Mouse (Mus musculus) left cerebral cortex, adult 8-10 months (tissue): ENCODE results near the gene Tm9sf2. TPM values are rescaled to one million over a fixed set of nuclear protein-coding genes. Genes with fewer than 3 reads are reported as not detected.
"Not testable (repeated sequence)": the region's sequence is repeated elsewhere in the genome, so short reads cannot be mapped to it uniquely, and the experiment has no call there.

Experiments
- DNase-seq, 2 experiments: peaks; one replicate each; pipeline ENCODE4 v3.0.0; 2022; ENCODE audit warnings: low spot score in 2 of 2
- total RNA-seq, 4 experiments: library from RNA; stranded (reverse); gene quantifications; 2 replicates each; pipeline ENCODE4 v1.2.4; 2022

Tm9sf2 gene
- total RNA-seq, 4 experiments from 2014 or later, result 104 to 118 (median 107) TPM

DNA sequence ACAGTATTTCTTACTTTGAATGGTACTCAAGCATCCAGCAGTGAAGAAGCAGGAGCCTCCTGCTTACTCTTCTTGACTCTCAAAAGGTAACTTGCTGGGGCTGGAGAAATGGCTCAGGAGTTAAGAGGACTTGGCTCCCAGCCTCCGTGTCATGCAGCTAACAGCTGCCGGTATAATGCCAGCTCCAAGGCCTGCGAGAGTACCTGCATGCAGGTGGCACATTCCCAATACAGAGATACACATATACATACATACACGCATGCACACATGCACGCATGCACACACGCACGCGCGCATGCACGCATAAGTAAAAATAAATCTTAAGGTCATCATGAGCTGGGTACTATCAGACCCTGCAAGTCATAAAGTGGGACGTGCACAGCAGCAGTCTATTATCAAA is 10.5 kb upstream of the Tm9sf2 start:
- DNase-seq, result no peak

DNA sequence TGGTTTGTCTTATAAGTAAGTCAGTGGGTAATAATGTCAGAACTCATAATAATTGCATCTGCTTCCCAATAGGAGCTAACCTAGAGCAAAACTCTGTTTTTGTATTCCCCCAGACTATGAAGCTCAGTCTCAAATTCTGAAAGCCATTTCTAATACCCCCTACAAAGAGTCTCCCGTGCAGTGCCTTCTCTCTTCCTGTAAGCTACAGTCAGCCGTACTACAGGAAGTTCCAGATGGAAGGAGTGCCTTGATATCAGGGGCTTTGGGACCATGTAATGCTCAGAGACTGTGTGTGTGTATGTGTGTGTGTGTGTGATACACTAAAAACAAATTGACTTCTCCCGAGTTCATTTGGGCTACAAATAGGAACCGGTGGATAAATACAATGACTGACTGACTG is 7.3 kb upstream of the Tm9sf2 start:
- no peak for DNase-seq

DNA sequence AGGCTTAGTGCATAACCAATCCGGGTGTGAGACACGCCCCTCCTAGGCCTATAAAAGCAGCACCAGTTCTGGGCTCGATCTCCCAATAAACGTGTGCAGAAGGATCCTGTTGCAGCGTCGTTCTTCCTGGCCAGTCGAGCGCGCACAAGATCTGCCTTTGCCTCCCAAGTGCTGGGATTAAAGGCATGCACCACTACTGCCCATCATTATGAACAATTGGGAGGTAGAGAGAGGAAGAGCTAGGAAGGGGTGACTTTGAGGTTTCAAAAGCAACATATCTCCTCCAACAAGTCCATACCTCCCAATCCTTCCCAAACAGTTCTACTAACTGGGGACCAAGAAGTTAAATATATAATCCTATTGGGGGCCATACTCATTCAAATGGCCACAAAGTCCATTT is 4.9 kb upstream of the Tm9sf2 start:
- DNase-seq, result not testable (repeated sequence)

DNA sequence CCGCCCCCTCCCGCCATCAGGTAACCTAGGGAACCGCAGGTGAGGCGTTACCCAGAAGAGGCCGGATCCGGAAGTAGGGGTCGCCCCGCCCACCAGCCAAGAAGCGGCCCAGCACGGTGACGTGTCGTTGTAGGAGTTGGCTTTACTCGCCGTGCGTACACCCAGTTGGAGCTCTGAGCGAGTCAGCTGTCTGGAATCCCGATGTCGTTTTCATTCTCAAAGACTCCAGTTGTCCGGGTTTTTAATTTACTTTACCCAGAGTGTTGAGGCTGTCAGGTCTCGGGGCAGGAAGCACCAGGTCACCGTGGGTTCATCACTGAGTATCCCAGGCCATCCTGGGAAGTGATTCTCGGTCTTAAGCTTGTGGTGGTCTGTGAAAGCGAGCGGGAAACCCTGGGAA is 2.0 kb upstream of the Tm9sf2 start:
- peak; percentile 71 to 95 for DNase-seq

DNA sequence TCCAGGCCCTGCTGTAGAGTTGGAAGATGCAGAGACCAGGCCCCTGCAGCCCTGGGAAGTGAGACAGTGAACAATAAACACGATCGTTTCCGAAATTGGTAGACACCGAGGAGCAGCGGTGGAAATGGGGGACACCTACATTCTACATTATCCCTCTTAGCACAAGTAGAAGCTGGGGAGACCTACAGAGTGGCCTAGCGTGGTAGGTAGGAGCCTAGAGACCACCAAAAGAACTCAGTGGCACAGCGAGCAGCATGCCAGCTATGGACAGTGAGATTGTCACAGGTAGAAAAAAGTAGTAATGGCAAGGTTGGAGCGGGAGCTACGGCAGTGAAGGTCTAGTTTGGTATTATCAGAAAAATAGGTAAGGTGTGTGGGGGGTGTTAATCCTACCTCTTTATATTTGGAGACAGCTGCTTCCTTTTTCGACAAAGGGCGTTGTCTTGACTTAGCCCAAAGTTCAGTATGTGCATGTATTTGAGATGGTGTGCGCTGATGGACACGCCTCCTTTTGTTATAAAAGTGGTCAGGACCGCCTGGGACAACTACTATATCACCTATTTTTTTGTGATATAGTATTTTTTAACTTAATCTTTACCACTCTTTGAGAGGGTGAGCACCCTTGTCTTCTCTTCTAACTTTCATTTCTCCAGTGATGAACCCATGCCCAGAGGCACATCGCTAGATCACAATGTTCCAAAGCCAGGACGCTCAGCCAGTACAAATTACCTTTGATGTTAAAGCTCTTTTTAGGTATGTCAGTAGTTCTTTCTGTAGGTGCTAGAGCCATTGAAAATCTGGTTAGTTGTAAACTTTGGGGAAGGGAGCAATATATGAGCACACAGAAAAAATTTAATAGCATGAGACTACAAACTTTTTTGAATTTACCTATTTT is 1.2 kb upstream of the Tm9sf2 start:
- no peak for DNase-seq

DNA sequence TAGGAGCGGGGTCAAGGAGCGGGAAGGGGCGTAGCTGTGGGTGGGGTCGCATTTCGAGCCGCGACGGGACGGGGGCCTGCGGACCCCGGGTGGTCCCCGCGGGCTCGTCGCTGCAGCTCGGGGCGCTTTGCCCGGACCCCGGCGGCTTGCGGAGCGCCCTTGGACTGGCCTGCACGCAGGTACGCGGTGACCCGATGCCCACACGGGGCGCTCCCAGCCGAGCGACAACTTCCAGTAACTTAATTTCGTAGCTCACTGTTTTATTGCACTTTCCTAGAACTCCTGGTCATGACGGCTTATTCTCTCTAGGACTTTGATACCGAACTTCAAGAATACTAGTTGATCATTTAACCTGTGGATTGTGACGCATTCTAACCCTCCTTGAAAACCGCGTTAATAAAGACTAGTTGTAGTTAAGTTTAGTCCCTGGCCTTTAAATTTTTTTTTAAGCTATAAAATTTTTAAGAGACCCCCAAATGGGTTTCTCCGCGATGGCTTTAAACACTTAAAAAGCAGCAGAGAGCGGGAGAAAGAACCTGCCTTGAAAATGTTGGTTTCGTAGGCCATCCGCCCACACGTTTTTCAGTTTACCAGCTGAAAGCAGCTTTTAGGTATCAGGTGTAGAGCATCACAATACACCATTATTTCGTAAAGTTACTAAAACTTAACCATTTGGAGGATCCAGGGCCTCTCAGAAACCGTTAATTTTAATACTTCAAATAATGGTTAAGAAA is 810 bp downstream of the Tm9sf2 start:
- peak in 1 of 2 experiments; percentile 6 for DNase-seq

DNA sequence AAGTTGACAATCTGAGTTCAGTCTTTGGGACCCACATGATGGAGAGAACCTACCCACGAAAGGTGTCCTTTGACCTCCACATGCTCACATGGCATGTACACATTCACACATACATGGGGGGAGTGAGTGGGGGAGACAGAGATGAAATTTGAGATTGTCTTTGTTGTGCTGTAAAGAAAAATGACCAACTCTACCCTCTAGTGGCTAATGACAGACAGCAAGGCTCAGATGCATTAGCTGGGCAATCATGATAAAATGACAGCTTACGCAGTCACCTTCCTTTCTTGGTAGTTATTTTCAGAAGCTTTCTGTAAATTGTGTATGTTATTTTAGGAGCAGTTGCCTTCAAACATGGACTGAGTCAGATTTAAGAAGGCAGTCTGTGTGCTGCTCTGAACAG is 4.8 kb downstream of the Tm9sf2 start:
- DNase-seq, result no peak

DNA sequence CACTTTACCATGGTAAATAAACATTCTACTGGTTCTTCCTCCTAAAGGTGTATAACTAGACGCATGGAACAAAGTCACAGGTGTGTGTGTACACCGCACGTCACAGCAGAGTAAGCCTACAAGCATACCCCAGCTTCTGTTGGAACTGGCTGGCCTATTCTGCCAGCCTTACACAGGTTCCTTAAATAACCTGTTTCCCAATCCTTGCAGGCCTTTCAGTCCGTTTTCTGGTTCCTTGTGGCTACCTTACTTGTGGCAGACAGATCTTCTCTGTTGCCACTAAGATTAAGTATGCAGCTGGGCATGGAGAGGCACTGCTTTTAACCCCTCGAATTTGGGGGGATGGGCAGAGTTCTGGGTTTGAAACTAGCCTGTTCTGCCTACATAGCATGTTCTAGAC is 5.5 kb downstream of the Tm9sf2 start:
- no peak for DNase-seq

DNA sequence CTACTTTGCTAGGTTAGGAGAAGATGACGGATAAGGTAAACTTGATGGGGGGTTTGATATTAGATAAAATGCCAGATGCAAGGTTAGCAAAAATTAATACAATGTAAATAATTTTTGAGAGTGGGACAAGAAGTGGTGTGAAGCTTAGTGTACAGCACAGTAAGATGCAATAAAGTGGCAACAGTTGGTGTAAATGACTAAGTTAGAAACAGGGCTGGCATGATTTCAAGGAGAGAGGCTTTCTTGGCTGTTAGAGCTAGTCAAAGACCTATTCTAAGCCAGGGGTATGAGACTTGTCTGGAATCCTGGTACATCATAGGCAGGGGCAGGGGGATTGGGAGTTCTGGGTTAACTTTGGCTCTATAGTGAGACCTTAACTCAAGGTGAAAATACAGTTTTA is 9.4 kb downstream of the Tm9sf2 start:
- DNase-seq, result no peak

DNA sequence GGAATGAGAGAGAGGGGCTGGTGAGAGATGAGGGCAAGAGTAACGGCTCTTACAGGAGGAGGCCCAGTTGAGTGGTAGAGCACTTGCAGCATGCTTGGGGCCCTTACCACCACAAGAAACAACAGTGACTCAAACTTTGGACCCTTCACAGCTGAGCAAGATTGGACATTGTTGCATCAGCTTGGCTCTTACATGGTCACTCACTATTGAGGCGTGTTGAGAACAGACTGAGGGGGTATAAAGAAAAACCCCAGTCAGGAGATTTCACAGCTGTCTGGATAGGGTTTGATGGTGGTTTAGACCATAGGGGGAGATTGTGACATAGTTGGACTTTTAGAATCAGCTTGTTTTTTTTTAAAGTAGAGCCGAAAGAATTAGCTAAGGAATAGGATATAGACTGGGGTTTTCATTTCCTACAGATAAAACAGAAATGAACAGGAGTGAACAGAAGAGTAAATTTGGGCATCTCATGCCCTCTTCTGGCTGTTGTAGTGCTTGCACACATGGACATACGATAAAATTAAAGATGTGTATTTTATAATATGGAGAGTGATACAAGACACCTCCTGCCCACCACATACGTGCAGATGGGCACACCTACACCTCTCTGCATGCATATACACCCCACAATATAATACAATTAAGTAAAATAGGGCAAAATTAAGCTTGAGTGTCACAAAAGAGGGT is 23.4 kb downstream of the Tm9sf2 start:
- no peak for DNase-seq

DNA sequence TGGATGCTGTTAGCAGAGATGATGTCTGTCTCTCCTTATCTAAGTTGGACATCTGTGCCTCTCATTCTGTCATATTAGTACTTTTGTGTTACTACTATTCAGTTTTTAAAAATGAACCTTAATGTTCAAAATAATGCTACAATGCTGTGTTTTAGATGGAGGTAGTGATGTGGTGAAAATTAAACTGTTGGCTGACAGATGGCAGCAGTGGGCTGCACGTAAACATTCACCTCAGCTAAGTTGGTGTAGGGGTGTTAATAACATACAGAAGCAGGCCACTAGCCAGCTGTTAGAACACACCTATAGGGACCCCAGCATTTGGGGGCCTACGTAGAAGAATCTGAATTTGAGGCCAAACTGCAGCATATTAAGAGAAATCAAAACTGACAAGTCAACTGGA is 24.8 kb downstream of the Tm9sf2 start:
- no peak for DNase-seq

DNA sequence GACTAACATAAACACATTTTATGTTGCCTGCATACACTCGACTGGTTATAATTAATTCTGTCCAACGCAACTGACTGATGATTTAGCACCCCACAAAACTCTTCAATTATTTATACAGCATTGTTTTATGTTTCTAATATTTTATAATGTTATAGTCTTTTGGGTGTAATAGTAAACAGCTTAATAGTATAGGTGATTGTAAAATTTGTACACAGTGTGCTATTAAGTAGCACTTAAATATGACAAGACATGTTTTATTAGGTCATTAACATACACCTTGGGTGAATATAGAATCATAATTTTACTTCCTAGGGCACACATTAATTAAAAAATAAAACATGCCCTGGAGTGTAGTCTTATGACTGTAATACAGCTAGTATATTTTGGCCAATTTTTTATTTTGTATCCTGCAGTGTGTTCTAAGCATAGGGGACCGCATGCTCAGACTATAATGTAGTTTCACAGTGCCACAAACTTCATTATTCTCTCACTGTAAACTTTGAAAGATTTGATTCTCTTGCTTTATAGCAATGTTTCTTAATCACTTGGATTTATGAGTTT is 29.6 kb downstream of the Tm9sf2 start:
- no peak for DNase-seq

DNA sequence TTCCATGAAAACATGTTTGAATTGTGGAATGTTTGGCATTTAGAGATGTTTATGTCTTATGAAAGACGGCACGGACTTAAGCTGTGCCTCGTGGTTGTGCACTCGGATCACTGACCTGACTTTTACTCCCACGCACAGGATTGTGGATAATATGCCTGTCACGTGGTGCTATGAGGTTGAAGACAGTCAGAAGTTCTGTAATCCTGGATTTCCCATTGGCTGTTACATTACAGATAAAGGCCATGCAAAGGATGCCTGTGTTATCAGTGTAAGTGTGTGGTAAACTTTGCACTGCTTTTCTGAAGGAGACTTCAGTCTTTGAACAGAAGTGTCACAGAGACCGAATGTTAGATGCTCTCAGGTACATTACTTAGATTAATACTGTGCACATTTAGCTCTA is 30.4 kb downstream of the Tm9sf2 start:
- no peak for DNase-seq

DNA sequence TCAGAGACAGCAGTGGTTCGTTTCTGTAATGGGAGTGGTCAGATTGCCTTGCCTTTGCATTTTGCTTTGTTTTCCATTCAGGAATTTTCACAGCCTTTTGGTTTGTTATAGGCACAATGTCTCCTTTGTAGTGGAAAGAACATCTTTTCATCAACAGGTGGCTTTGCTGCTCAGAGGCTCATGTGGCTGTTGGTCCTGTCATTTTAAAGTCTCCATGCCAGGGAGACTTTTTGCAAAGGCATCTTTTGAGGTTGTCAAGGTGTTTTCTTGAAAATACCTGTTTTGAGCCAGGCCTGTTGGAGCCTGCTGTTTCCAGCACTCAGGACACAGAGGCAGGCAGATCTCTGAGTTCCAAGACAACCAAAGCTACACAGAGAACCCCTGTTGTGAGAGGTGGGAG is 33.3 kb downstream of the Tm9sf2 start:
- DNase-seq, result no peak

DNA sequence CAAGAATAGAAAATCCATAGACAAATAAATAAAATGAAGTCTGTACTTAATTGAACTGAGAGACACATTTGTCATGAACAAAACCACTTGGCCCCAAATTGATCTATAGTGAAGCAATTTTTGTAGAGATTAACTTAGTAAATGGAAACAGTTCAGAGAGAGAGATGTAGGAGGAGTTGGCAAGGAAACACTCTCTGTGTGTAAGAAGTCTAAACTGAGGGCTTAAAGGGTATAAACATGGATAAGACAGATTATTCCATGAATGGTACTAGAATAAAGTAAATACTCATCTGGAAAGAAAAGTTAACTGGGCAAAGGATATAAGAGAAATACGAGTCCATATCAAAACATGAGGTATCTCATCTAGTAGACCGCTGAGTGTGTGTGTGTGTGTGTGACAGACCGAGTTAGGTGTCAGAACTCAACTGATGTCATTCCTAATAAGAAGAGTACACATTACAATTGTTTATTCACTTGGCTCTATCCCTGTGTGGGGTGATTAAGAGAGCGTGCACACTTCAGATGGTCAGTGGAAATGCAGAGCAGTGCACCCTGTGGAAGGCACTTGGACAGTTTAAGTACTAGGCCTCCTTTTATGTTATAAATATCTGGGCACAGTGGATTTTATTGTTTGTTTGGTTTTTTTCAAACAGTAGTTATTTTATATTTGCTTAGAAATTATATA is 36.9 kb downstream of the Tm9sf2 start:
- no peak for DNase-seq

DNA sequence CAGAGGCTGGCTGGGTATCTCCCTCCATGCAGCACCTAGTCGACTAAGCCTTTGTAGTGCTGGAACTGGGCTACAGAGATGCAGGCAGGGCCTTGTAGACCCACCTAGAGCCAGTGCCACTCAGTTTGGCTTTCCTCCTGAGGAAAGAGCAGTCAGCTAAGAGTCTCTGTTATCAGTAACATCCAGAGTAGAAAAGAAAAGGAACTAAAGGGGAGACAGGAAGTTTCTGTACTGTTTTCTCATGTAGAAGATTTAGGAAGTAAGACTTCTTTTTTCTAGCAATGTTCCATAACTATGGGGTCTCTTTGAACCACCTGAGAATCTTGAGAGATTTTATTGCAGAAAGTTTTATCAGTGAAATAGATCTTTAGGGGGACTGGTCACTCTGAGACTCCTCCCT is 38.5 kb downstream of the Tm9sf2 start:
- DNase-seq, result no peak

DNA sequence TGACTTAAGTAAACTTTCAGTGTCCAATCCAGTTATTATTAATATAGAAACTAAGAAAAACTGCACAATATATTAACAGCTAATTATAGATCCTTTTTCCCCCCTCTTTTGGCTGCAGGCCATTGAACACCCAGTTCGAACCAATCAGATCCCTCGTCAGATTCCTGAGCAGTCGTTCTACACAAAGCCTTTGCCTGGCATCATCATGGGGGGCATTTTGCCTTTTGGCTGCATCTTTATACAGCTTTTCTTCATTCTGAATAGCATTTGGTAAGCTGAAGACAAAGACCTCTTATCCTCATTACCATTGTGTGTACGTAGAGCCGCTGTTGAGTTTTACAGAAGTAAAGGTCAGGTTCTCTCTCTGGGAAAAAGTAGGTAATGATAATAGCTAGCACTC is 43.8 kb downstream of the Tm9sf2 start:
- DNase-seq, result no peak

DNA sequence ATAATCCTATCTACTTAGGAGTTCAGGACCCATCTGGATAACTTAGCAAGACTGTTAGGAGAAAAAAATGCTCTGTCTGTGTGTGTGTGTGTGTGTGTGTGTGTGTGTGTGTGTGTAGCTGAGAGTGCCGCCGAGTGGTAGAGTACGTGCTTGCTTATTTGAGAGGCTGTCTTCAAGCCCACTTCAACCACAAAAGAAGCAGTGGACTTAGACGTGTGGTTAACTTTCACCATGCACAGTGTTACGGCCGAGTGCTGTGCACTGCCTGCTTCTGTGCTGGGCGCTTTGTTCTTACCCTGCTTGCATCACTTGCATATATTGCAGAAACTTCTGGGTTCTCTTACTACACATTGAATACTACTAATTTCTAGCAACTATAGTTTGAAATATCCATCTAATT is 50.9 kb downstream of the Tm9sf2 start:
- no peak for DNase-seq

DNA sequence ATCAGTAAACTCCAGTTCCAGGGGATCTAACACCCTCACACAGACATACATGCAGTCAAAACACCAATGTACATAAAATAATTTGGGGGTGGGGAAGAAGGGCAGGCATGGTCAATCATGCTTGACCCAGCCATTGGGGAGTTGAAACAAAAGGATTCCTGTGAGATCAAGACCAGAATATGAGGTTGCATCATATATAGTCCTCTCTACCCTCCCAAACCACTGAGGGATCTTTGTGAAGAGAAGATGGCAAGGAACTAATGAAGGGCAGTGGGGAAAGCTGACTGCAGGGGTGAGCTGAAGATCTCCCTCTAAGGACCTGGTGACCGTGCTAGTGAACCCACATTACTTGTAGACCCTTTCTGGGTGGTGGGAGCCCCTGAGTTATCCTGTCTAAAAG is 54.1 kb downstream of the Tm9sf2 start:
- DNase-seq, result no peak

DNA sequence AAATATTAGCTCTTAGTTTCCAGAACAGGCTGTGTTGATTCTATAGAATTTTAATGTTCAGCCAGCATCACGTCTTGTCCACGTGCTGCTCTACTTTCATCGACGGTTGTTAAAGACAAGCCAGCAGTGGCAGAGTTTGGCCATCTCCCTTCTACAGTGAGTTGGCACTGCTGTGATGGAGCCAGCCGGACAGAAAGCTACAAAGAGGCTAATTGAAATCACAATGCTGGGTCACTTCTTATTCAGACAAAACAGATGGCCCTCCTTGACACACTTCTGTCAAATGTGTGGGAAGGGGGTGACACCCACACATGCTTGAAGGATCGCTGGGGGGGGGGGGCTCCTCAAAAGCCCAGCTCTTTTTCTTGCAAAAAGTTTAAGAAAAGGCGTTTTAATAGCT is 62.1 kb downstream of the Tm9sf2 start:
- DNase-seq, result no peak

DNA sequence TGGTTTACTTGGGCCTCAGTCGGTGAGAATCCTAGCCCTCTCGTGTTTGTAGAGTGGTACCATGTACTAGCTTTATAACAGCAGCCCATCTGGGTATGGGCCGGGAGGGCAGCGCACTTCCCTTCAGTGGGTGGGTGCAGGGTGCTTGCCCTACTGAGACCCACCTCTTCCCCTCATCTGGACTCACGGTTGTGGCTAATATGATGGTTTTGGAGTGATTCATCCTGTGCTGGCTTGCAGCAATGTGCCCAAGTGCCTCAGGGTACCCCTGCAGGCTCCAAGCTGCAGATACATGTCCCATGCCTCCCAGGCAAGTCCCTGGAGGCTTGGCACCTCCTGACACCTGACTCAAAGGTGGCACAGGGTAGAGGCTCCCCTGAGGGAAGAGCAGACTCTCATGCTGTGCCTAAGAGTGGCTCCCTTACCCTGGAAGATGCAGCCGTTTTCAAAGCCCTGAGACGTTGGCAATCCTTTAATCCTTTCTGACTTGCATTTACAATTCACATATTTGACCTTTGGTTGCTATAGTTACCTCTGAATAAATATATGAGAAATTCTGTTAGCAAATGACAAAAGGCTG is 63.5 kb downstream of the Tm9sf2 start:
- DNase-seq, result no peak
